9 mouse cellular contexts compared by ENCODE assay signal in the genomic region with DNA sequence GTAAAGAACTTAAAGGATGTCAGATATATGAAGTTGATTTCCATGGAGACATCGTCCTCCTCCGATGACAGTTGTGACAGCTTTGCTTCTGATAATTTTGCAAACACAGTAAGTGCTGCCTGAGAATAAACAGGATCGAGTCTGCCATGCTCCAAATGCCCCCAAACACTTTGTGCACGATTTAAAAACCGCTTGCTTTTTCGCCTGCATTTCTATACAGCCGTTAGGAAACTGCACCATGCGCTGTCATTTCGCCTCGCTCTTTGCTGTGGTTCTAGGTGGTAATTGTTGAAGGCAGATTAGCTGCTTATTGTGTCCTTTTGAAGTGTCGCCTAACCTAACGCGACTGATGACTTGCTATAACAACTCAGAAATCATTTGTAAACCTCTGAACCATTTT. TPM values are rescaled to one million over a fixed set of nuclear protein-coding genes. Genes with fewer than 3 reads are reported as not detected.
DNase-seq lines count a peak whose midpoint lies in the region; ATAC-seq lines count a peak whose summit lies in the region.
"Had no signal": no experiment of that assay in that cellular context is flagged by ENCODE, and none has a peak within 500 bp of the region (broad histone marks: within the 10 kb centered on the region; RNA-seq: fewer than 3 reads in every experiment).

No protein-coding gene starts in this region.

- H3K36me3 ChIP-seq in erythroblast, embryonic 14.5 days (ENCODE audit: control insufficient read depth), result peaks cover 63% of the 10 kb centered on the region
- peaks cover 11% of the 10 kb centered on the region; the same call in 1 of the 2 replicates for H3K36me3 ChIP-seq in midbrain, embryonic 11.5 days (ENCODE audit: control insufficient read depth, insufficient read depth, low read length)
- H3K36me3 ChIP-seq in midbrain, embryonic 10.5 days, result peaks cover 52% of the 10 kb centered on the region
- peaks cover 27% of the 10 kb centered on the region for H3K36me3 ChIP-seq in liver, embryonic 16.5 days (ENCODE audit: control insufficient read depth, insufficient read depth)

- H3K9ac ChIP-seq in midbrain, embryonic 11.5 days (ENCODE audit: low read length), result no peak overlapping the region
- no peak overlapping the region for H3K9ac ChIP-seq in liver, embryonic 16.5 days (ENCODE audit: low read depth, low read length)

- peaks cover 61% of the 10 kb centered on the region for H3K4me1 ChIP-seq in erythroblast, embryonic 14.5 days (ENCODE audit: control insufficient read depth)
- H3K4me1 ChIP-seq in midbrain, embryonic 11.5 days (ENCODE audit: control insufficient read depth, insufficient read depth, low read length), result peaks cover 25% of the 10 kb centered on the region
- peaks cover 49% of the 10 kb centered on the region for H3K4me1 ChIP-seq in midbrain, embryonic 10.5 days
- peaks cover 31% of the 10 kb centered on the region for H3K4me1 ChIP-seq in liver, embryonic 16.5 days (ENCODE audit: control insufficient read depth, low read depth, low read length)

- no peak for ATAC-seq in erythroblast, adult 5-6 weeks (replicated peaks; ENCODE audit: low FRiP score, poor library complexity, severe bottlenecking)
- no peak for ATAC-seq in midbrain, embryonic 11.5 days (ENCODE audit: low FRiP score)
- ATAC-seq in liver, embryonic 16.5 days (ENCODE audit: low read depth), result no peak

- no peaks in the 10 kb centered on the region for H3K9me3 ChIP-seq in erythroblast, embryonic 14.5 days (ENCODE audit: control insufficient read depth, low read length)
- H3K9me3 ChIP-seq in midbrain, embryonic 11.5 days (ENCODE audit: control insufficient read depth, low read length), result no peaks in the 10 kb centered on the region
- no peaks in the 10 kb centered on the region for H3K9me3 ChIP-seq in midbrain, embryonic 10.5 days (replicated peaks)
- no peaks in the 10 kb centered on the region for H3K9me3 ChIP-seq in liver, embryonic 16.5 days (replicated peaks; ENCODE audit: control insufficient read depth, low read length)

- WGBS in midbrain, embryonic 11.5 days, result 64% methylated on average over 13 of the region's 13 CpGs
- 72% methylated on average over 13 of the region's 13 CpGs for WGBS in midbrain, embryonic 10.5 days
- WGBS in liver, embryonic 16.5 days (ENCODE audit: insufficient replicate concordance), result 77% methylated on average over 13 of the region's 13 CpGs

- DNase-seq in midbrain, embryonic 11.5 days (ENCODE audit: low spot score, missing footprints), result peak; percentile 79
- DNase-seq in midbrain, embryonic 10.5 days (ENCODE audit: low spot score), result no peak
- DNase-seq in thymus, postnatal 36 days, result peak; percentile 42 to 48
- DNase-seq in adrenal gland, adult 2 months, result no peak
- no peak for DNase-seq in spleen, postnatal 36 days (ENCODE audit: low spot score in 2 of 2)
- DNase-seq: right cerebral cortex, postnatal 25 days had no signal

- no peaks in the 10 kb centered on the region for H3K27me3 ChIP-seq in erythroblast, embryonic 14.5 days (ENCODE audit: control insufficient read depth)
- H3K27me3 ChIP-seq in midbrain, embryonic 11.5 days (ENCODE audit: control insufficient read depth, insufficient read depth, low read length), result peaks cover 9% of the 10 kb centered on the region
- peaks cover 10% of the 10 kb centered on the region for H3K27me3 ChIP-seq in midbrain, embryonic 10.5 days (ENCODE audit: low read depth, poor library complexity, severe bottlenecking)
- no peaks in the 10 kb centered on the region for H3K27me3 ChIP-seq in liver, embryonic 16.5 days (ENCODE audit: control insufficient read depth, insufficient read depth, low read depth, low read length)

- H3K27ac ChIP-seq in midbrain, embryonic 11.5 days (ENCODE audit: low read depth, low read length), result no peak overlapping the region
- no peak overlapping the region for H3K27ac ChIP-seq in midbrain, embryonic 10.5 days (replicated peaks)
- H3K27ac ChIP-seq in liver, embryonic 16.5 days (ENCODE audit: low read length), result no peak overlapping the region

- H3K4me3 ChIP-seq in erythroblast, embryonic 14.5 days (replicated peaks), result peak overlapping the region; percentile 22
- no peak overlapping the region for H3K4me3 ChIP-seq in midbrain, embryonic 11.5 days (ENCODE audit: low read depth, low read length)
- H3K4me3 ChIP-seq in midbrain, embryonic 10.5 days, result no peak overlapping the region
- H3K4me3 ChIP-seq in liver, embryonic 16.5 days (ENCODE audit: low read depth, low read length), result no peak overlapping the region

- peak overlapping the region; percentile 77 for H3K4me2 ChIP-seq in midbrain, embryonic 11.5 days
- peak overlapping the region; percentile 93 for H3K4me2 ChIP-seq in liver, embryonic 16.5 days (ENCODE audit: low read depth, low read length)

RNA-seq across cellular contexts. Expression of a gene that starts 3.0 kb away (rescaled TPM):
- 1.0 and 1.2 TPM in 2 replicates for polyA plus RNA-seq in erythroblast, embryonic 14.5 days (2012)
- 33.4 and 36.5 TPM in 2 replicates for total RNA-seq in erythroblast, adult 5-6 weeks (2015; ENCODE audit: low replicate concordance)
- total RNA-seq in erythroblast, adult 5-6 weeks (2017; ENCODE audit: low replicate concordance), result 37.4 and 58.1 TPM in 2 replicates
- 172 and 189 TPM in 2 replicates for polyA plus RNA-seq in midbrain, embryonic 11.5 days (2014; fragmentation: Nextera tagmentation; extraction: Ambion mirVana)
- polyA plus RNA-seq in midbrain, embryonic 10.5 days (2016; fragmentation: Nextera tagmentation; extraction: Ambion mirVana), result 207 and 237 TPM in 2 replicates
- polyA plus RNA-seq in liver, embryonic 16.5 days (2015; fragmentation: Nextera tagmentation; extraction: Ambion mirVana), result 38.8 and 40.7 TPM in 2 replicates
- total RNA-seq in adrenal gland, adult 2 months (2021), result 1 to 10 TPM; 2.0 to 4.6 TPM
- 1.0 and 1.7 TPM in 2 replicates for polyA plus RNA-seq in adrenal gland, adult 2 months (2012; rRNA removed)

Comparison
In these comparisons a context has a peak if more than half of its experiments do, and no peak if none do; other contexts are left out.
1. DNase-seq: peak in midbrain, embryonic 11.5 days (single experiment) and thymus, postnatal 36 days (2 of 2); none in midbrain, embryonic 10.5 days (single experiment), adrenal gland, adult 2 months (single experiment) and spleen, postnatal 36 days (0 of 2).
2. RNA of a gene that starts 3.0 kb away (polyA plus RNA-seq): 207 to 237 TPM in midbrain, embryonic 10.5 days, 172 to 189 TPM in midbrain, embryonic 11.5 days and 38.8 to 40.7 TPM in liver, embryonic 16.5 days; 1.0 to 1.7 TPM in adrenal gland, adult 2 months and 1.0 to 1.2 TPM in erythroblast, embryonic 14.5 days; every median in the first group is over 10 times any median in the second.